Mouse (Mus musculus): ENCODE measurements around the gene Aspm.

- TF ChIP-seq BHLHE40 (IDR thresholded peaks at IDR 0.05; ENCODE audit: borderline replicate concordance, low read depth, low read length) = no peak
- no peak for TF ChIP-seq HCFC1 (IDR thresholded peaks at IDR 0.05; ENCODE audit: low read depth, low read length)
- TF ChIP-seq MAX (IDR thresholded peaks at IDR 0.05; ENCODE audit: low read length) = no peak
Observed at GRCm38 (mm10) chr1:139422941-139423340, 31.6 kb upstream of the Aspm start.
